ENCODE assay signal across 14 mouse cellular contexts in the genomic region with DNA sequence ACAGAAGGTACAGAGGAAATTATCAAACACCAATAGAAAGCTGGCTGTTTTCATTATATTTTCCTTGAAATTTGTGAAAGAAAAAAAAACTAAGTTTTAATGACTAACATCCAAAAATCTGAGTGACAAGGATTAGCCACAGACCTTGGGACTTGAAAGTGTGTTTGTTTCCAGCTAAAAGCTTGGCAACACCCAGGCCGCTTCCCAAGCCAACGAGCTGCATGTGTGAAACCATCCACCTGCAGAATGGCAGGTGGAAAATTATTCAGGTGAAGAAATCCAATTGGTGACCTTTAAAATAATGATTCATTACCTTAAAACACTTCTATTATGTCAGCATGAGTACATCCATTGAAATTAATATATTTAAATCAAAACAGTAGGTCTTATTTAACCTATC.
"Had no signal": no experiment of that assay in that cellular context is flagged by ENCODE, and none has a peak within 500 bp of the region (broad histone marks: within the 10 kb centered on the region; RNA-seq: fewer than 3 reads in every experiment).

No protein-coding gene starts in this region.

- DNase-seq: gastrocnemius, adult 2 months; gastrocnemius, postnatal 10 days; gastrocnemius, postnatal 25 days; heart, adult 18-20 months; heart, postnatal 10 days; heart, postnatal 4 days; kidney, adult 18-20 months; kidney, adult 8-10 months; kidney, postnatal 10 days; kidney, postnatal 25 days; kidney, postnatal 4 days; liver; liver, embryonic 13.5 days; liver, postnatal 0 days had no signal
